Mouse (Mus musculus) spleen, postnatal 4 days (tissue): ENCODE measurements around the gene Tgfbr3.

Experiments used
- DNase-seq, 2 experiments: peaks; one replicate each; pipeline ENCODE4 v3.0.0; 2022; ENCODE audit warnings: low spot score in 2 of 2

The Tgfbr3 gene

DNA sequence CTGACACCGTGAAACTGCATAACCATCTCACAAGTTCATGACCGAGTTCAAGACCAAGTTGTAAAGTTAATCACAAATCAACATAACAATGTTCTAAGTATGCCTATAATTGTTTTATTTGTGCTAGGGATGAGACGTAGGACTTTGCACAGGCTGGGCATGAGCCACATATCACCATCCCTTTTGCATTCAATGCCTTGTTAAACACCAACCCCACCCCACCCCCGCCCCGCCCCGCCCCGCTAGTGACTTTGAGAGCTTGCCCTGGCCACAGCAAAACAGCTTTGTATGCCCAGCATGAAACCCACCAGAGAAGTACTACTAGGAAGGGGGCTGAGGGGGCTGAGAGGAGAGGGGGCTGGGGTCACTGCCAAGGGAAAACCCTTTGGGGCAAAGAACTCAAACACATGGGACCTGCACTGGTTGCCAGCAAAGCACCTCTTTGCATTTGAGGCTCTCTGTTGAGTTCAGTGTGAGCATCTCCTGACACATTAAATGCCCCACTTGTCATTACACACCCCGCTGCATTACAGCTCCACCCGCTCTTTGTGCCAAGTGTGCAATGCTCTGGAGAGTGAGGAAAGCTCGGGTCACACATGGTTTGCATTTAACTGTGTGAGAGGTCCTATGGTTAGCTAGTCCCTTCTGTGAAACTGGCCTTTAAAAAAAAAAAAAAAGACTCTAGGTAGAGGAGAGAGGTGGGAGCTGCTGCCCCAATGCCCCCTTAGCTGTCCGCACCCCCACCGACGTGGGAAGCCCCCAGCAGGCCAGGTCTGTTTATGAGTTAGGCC, 179.1 kb downstream of the Tgfbr3 start:
- DNase-seq: no peak

DNA sequence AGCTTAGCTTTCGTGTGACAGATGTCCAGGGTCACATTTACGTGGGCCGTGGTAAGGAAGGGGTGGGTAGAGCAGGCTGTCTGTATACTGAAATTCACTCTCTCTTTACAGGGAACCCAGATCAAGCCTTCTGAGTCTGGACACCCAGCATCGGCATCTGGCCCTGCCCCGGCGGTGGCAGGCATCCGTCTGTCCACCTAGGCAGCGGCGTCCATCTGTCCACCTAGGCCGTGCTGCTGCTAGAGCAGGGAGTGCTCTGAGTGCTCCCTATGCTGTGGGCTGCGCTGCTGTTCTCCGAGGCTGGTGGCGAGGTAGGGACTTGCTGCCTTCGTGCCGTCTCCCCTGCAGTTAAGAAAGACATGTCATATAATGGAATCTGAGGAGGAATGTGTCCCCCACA, 180.0 kb downstream of the Tgfbr3 start:
- no peak for DNase-seq

DNA sequence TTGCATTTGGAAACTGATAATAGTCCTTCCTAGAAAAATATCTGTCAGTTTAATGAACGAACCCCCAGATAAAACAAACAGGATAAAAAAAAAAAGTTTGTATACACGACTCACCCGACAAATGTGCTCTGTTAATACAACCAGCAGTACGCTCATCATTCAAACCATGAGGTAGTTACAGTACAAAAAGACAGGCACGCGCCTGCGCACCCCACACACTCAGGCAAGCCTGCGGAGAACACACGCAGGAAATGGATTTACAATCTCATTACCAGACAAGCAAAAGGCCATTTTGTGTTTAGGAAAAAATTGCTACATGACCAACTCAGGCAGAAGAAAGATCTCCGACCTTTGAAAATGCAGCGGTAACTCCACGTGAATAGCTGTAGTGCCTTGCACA, 182.6 kb downstream of the Tgfbr3 start:
- DNase-seq: no peak

DNA sequence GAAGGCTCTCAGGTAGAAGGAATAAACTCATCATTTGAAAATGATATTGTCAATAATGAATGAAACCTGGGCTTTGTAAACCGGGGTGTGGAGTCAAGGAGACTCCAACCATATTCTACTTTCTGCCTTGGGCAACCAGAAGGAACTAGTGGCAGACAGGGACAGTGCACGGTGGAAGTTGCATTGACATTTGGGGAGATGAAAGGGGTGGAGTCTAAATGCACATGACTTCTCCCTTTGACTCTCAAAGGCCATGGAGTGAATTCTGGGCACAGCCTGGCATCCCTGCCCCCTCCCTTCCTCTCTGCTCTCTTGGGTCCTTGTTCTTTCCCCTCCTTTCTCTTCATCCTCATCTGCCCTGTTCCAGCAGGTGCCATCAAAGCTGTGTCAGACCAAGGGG, 183.3 kb downstream of the Tgfbr3 start:
- no peak for DNase-seq

DNA sequence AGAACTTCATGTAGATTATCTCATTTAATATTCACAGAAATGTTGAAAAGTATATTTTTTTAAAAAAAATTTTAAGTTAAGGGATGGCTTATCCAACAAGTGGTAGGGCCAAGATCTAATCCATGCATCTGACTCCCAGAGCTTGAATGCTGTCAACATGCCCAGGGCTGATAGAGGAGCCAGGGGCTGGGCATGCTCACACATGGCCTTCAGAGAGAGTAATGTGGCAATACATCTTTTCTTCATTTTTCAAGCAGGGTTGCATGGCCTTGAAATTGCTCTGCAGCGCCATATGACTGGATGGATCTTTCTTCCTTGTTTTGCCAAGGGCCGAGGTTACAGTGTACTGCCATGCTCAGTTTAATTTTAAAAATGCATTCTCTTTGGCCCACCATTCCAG, 185.8 kb downstream of the Tgfbr3 start:
- no peak for DNase-seq

DNA sequence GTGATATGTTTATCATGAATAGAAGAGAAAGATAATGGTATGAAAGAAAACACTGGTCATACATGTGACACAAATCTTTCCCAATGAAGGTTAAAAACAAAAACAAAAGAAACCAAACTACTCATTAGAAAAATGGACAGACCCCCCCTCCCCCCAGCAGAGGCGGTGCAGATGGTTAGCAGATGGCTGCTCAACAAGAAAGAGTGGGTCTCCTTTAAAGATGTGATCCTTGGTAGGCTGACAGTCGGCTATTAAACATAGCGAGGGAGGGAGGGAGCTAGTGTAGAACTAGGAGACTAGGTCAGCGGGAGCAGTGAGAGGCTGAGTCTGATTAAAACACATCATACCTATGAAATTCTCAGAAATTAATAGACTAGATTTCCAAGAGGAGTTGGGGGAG, 186.5 kb downstream of the Tgfbr3 start:
- DNase-seq: no peak

DNA sequence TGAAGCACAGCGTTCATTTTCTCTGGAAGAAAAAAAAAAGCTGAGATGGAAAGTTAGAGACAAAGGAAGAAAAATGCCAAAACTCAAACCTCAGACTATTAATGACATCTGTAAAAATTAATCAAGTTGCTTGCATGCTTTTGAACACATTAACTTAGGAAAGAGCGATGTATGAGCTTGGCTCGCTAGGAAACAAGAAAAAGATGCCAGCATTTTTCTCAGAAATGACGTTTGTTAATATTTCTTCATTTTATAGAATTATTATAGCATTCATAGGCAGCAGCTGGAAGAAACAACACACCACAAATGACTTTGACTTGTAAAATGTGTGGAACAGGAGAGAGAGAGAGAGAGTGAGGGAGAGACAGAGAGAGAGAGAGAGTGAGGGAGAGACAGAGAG, 187.7 kb downstream of the Tgfbr3 start:
- no peak for DNase-seq

DNA sequence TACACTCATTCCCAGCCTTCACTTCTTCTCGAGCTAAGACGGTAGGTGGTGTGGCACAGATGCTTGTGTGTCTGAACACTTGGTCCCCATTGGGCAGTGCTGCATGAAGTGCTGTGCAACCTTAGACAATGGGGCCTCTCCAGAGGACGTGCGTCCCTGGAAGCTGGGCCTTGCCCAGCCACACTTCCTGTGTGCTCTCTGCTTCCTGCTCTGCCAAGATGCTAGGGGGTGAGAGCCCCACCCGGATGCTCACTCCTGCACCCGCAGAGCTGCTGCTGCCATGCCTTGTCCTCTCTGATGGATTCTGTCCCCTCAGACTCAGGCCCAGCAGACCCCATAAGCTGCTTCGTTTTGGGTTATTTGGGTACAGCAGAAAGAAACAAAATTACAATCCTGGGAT, 188.3 kb downstream of the Tgfbr3 start:
- DNase-seq: no peak

DNA sequence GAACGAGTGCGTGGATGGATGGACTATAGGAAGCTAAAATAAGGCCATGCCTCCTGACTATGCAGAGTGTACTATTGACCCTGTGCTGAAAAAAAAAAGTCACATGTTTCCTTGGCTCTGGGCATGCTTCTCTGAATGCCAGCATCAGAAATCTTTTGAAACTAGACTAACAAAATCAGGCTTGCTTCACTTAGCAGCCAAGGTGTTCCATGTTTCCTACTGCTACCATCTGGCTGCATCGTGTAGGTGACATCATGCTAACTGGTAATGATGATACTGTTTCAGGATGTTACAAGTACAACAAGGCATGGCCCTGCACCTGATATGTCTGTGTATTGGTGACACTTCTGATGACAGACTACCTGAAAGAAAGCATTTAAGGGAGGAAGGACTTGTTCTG, 189.8 kb downstream of the Tgfbr3 start:
- no peak for DNase-seq

DNA sequence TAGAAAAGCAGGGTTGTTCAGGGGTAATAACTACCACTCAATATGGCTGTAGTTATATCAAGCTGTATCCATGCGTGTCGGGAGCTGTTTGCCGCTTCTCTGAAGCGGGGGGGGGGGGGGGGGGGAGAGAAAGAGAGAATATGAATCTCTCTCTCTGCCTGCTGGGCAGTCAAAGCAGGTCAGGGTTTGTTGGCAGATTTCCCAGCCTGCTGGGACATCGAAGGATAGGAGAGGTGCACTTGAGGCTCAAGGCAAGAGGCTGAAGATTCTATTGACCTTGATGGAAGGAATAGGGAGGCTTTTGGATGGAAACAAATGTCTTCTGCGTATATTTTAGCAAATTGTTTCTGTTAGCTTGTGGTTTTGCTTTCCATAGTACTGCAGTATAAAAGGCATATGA, 190.4 kb downstream of the Tgfbr3 start:
- DNase-seq: no peak

DNA sequence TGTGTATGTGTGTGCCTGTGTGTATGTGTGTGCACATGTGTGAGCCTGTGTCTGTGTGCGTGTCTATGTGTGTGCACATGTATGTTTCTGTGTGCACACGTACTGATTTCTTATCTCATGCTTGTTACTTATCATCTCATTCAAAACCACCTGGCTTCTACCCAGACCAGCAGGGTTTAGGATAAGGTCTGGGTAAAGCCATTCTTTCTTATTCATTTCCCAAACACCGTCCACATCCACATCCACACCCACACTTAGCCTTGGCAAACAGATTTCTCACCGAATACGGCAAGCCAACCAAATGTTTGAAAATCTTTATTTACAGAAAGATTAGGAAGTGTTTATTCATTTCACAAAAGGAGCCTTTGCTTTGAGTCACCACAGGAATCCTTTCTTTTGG, 191.4 kb downstream of the Tgfbr3 start:
- no peak for DNase-seq

DNA sequence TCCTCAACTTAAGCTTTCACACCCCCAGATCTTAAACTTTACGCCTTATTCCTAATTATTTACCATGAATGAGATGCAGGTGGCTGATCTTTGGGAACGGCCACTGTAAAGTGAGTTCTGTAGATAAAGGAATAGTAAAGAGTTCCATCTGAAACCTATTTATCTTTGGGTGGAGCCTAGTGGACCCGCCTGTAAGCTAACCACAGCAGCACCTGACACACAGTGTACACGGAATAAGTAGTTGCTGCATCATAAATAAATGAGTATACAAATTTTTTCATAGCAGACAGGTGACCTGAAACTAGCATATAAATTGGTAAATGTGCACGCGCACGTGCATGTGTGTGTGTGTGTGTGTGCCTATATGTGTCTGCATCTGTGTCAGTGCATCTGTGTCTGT, 192.1 kb downstream of the Tgfbr3 start:
- DNase-seq: no peak

DNA sequence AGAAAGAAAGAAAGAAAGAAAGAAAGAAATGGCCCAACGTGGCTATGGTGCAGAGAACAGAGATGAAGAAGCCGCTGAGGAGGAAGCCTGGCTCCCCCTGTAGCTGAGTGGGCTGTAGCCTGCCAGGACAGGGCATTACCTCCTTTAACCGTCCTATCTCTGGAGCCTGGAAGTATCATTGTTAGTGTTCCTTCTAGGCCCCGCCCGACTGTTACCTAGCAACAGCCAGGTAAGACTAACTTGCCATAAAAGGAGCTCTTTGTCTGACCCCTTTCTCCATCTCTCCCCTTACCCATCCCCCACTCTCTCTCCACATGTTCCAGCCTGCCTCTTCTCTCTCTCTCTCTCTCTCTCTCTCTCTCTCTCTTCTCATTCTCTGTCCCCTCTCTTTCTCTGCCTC, 195.2 kb downstream of the Tgfbr3 start:
- DNase-seq: no peak

DNA sequence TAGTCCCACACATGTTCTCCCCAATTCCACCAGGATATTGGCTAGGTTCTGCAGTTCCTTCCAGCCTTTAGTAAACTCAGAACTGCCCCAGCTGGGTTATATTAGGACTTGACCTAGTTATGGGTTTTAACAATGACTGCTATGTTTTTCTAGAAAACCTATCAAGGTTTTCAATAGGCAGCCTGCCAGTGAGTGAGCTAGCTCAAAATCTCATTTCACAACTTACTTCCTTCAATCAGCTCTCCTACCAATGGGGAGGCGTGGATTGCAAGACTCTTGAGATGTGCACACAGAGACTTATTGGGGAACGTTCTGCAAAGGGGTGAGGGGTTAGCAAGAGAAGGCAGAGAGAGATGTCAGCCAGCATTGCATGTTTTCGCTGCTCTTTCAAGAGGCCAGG, 196.2 kb downstream of the Tgfbr3 start:
- no peak for DNase-seq

DNA sequence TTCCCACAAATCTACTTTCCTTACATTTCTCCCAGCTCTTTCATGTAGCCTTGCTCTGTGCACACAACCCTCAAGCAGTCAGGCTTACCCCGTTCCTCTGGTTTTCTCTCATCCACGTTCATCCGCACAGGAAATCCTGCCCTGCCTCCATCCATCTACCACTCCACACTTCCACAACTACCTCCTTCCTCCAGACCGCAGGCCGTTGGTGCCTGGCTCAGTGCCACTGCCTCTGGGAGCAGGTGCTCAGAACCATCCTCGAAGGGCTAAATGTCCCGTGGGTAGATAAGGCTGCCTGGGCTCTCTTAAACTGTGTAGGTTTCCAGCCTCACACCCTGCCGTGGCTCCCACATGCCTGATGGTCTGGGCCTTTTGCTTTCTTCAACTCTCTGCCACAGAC, 197.3 kb downstream of the Tgfbr3 start:
- DNase-seq: peak in 1 of 2 experiments; percentile 26

DNA sequence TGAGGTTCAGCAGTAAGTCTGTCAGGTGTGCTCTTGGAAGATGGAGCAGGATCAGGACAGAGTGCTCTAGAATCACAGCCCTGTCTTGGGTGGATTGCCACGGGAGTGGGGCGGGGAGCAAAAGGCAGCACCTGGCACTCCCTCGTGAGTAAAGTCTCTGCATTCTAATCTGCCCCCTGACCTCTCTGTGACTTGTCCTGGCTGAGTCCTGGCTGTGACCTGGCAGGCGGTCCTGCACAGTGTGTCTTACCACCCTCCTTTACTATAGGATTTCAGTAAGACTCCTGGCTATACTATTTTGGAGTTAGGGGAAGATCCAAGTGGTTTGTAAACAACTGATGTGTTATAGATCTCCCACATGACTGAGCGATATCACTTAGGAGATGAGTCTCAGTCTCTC, 199.5 kb downstream of the Tgfbr3 start:
- DNase-seq: no peak

DNA sequence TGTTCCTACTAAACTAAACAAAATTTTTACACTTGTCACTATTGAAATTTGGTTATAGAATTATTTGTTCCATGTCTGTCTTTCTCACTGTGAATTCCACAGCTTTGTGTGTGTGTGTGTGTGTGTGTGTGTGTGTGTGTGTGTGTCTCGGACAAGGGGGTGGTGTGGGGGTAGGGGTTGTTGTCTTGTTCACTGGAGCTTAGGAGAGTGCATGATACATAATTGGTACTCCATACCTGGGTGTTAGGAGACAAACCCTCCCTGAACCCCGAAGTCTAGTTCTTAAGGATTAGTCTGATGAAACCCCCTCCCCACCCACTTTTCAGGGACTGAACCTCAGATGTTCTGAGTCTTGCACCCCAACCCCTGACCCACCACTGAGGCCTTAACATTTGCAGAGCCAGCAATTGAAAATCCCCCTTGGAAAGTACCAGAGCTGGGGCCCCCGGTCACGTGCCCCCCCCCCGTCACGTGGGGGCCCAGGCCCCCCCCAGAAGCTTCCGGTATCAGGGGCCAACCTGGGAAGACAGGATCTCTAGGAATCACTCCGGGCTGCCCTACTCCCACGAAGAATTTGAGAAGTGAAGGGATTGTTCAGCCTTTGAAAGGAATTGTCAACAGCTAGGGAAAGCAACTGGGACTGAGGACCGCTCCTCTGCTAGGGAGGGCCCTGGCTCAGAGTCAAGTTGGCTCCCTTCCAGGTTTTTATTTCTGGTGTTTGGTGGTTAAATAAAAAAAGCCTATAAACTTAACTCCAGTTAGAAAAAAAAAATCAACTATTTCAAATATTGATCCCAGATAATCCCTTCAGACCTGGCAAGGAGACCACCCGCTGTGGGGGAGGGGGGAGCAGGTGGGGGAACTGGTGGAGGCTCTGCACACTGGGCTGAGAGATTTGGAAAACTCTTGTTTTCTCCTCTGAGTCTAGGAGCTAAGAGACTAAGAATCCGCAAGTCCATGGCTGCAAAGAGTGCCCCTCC, 201.3 kb downstream of the Tgfbr3 start:
- peak in 1 of 2 experiments; percentile 53 for DNase-seq

DNA sequence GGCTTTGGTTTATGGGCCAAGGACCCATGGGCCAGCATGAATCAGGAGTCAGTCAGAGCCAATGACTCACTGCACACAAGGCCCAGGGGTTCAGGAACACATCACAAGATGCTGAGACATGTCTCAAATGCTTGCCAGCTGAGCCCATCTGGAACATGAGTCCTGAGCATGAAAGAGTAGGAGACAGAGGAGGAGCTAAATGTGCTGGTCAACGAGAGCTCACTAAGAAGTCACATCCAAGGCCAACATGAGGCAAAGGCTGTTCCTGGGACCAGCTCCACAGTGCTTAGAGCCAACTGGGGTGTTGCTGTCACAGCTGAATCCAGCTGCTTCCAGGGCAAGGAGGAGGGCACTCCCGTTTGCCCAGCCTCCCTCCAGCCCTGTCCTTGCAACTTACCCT, 202.1 kb downstream of the Tgfbr3 start:
- DNase-seq: no peak

DNA sequence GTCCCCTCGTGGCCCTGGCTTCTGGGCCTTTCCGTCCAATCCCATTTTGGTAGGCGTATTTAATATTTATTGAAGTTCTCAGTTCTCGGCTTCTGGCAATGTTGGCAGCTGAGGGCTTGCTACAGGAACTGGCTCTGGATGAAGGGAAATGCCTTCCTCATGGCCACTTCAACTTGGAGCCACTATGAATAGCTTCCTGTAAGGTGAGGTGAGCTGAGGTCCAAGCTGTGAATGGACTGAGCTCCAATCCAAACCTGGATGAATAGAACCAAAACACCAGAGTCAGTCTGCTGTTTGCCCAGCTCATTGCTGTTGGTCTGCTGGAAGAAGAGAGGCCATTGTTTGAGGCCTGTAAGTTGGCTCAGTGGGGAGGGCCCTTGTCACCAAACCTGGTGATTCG, 203.3 kb downstream of the Tgfbr3 start:
- DNase-seq: no peak

DNA sequence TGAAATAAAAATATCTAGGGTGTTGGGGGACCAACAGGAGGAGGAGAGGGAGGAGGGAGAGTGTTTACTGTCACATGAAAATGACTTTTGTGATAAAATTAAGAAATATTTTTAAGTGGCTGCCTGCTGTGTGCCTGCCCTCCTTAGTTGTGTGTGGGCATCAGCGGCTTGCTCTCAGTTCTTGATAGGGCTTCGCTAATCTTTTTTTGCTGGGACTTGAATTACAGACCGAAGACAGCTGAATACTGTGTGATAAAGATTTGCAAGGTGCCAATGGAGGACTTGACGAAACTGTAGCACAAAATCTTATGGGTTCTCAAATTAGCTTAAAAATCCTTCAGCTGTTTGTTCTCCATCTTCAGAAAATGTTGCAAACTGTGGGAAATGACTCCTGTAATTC, 205.0 kb downstream of the Tgfbr3 start:
- DNase-seq: no peak

DNA sequence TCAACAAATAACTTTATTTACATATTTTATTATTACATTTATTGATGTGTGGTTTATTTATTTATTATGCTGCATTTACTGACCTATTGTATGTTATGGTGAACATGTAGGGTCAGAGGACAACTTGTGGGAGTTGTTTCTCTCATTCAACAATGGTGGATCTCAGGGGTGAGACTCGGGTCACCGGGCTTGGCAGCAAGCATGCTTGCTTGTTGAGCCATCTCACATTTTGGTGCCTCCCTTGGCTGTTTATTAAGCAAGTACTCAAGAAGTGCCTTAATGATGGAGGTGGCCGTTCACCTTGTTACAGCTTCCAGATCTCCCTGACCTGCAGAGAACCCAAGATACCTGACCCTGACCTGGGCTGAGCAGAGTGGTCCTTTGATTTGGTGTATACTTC, 207.4 kb downstream of the Tgfbr3 start:
- no peak for DNase-seq

DNA sequence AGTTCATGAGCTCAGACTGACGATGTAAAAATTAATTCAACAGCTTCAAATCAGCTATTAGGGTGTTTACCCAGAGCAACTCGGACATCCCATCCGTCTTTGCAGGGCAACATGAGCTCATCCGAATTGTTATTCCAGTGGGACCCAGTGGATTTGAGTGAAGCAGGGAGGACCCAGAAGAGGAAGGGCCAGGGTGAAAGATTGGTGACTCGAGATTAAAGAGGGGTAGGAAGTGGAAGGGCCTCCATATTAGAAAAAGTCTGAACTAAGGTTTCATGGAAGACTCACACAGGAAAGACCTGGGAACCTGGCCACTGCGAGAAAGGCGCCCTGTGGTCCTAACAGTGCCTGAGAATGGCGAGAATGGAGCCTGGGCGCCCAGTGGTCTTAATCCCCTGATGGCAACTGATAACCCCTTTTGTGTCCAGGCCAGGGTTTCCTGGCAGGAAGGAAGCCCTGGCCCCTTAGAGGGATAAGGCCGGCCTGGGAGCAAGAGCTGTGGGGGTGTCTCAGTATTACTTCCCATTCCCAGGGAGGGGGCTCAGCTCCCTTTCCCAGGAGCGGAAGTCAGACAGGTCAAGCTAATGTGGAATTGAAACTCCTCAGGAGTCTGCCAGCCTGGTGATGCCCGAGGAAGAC, 208.3 kb downstream of the Tgfbr3 start:
- no peak for DNase-seq

DNA sequence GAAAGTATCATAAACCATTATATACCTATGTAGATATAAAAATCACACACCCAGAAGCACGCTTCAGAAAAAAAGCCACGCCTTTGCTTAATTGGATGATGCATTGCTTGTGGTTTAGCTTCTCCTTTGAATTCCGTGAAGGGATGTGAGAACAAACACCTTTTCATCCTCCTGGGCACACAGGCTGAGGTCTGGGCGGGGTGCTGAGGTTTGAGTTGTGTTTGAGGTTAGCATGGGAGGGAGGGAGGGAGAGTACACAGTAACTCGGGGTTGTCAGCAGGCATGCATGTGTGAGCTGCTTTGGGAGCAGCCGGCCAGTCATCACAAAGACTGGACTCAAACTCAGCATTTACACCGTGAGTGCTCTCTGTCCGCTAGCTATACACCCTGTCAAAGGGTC, 209.5 kb downstream of the Tgfbr3 start:
- DNase-seq: no peak
